Mouse (Mus musculus): ENCODE measurements at regions not wholly inside any gene's neighbourhood (a gene's known extent, or its start where the extent isn't known, plus 50 kb on each side); places are given as distances from the start of the nearest gene placed in this dataset.

DNA sequence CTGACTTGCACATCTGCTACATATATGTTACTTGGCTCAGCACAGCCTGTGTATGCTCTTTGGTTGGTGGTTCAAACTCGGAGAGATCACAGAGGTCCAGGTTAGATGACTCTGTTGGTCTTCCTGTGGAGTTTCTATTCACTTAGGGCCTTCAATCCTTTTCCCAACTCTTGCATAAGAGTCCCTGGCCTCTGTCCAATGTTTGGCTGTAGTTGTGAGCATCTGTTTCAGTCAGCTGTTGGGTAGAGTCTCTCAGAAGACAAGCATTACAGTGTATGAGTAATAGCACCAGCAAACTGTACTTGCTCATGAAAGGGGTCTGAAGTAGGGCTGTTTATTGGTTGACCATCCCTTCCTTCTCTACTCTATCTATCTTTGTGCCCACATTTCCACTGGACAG is 61.0 kb upstream of the Flrt2 start:
- no peaks in the 10 kb centered on the region for H3K9me3 ChIP-seq (replicated peaks)
- no peak overlapping the region for H3K27ac ChIP-seq (replicated peaks)
- no peaks in the 10 kb centered on the region for H3K27me3 ChIP-seq (replicated peaks)
- no peaks in the 10 kb centered on the region for H3K4me1 ChIP-seq
- no peaks in the 10 kb centered on the region for H3K36me3 ChIP-seq
- no peak overlapping the region for H3K4me3 ChIP-seq (replicated peaks)
- no peak overlapping the region for H3K4me2 ChIP-seq
- H3K9ac ChIP-seq (replicated peaks): no peak overlapping the region
- ATAC-seq (ENCODE audit: low FRiP score): no peak
- 65% methylated on average over 1 of the region's 1 CpGs for WGBS

DNA sequence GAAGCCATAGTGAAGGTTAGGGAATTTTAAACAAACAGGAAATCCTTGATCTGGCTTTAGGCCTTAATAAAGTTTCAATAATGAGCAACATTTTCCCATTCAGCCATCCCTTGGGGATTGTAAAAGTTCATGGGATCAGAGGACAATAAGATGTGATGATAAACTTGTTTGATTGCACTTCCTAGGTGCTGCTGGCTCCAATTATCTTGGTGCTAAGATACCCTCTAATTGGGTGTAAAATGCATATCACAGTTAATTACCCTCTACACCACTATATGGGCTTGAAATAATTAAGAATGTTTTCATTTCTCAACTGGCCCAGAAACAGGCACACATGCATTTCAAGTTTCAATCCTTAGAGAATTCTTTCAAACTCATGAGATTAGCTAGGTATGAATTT is 55.4 kb upstream of the Flrt2 start:
- no peak for ATAC-seq (ENCODE audit: low FRiP score)
- Histone ChIP-seq H3K36me3 (no peaks in the 10 kb centered on the region), H3K4me3 (replicated peaks) (no peak overlapping the region), H3K4me2 (no peak overlapping the region), H3K9ac (replicated peaks) (no peak overlapping the region), H3K4me1 (no peaks in the 10 kb centered on the region), H3K27me3 (replicated peaks) (no peaks in the 10 kb centered on the region), H3K9me3 (replicated peaks) (no peaks in the 10 kb centered on the region), H3K27ac (replicated peaks) (no peak overlapping the region)

DNA sequence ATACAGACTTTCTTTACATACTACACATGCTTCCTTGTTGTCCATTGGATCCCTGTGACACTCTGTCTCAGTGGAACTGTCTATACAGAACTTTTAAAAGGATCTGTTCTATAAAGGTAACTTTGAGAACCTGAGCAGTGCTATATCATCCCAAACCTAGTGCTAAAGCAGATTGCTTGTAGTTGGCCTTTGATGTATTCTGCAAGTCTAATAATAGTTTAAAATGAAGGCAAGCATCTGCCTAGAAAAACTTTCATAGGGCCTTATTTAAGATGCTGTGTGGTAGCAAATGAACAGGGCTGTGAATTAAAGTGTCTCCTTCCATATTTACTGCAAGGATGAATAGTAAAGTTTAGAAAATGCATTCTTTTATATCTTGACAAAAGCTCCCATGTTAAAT is 52.1 kb upstream of the Flrt2 start:
- no peak overlapping the region for H3K4me2 ChIP-seq
- H3K9ac ChIP-seq (replicated peaks): no peak overlapping the region
- no peaks in the 10 kb centered on the region for H3K27me3 ChIP-seq (replicated peaks)
- H3K36me3 ChIP-seq: no peaks in the 10 kb centered on the region
- no peak overlapping the region for H3K27ac ChIP-seq (replicated peaks)
- no peak for ATAC-seq (ENCODE audit: low FRiP score)
- no peaks in the 10 kb centered on the region for H3K9me3 ChIP-seq (replicated peaks)
- H3K4me3 ChIP-seq (replicated peaks): no peak overlapping the region
- no peaks in the 10 kb centered on the region for H3K4me1 ChIP-seq

DNA sequence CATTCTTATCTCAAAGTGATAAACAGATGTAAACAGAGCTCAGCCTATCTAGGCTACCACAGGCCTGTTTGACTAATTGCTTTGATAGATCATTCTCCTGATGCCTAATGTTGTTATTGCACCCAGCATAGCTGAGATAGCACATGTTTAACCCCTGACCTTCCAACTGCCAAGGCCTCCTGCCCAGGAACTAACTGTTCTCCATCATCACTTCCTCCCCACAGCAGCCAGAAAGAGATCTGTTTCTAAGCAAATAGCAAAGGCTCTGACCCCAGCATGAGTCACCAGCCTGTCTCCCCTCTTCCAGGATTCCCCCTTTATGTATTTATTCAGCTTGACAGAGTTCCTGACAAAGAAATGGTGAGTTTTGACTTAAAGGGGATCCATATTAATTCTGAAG is 50.4 kb upstream of the Flrt2 start:
- Histone ChIP-seq H3K4me3 (replicated peaks) (no peak overlapping the region), H3K27me3 (replicated peaks) (no peaks in the 10 kb centered on the region), H3K9me3 (replicated peaks) (no peaks in the 10 kb centered on the region), H3K4me2 (no peak overlapping the region), H3K27ac (replicated peaks) (no peak overlapping the region), H3K4me1 (no peaks in the 10 kb centered on the region), H3K36me3 (no peaks in the 10 kb centered on the region), H3K9ac (replicated peaks) (no peak overlapping the region)
- ATAC-seq (ENCODE audit: low FRiP score): no peak

Measured in neural tube, embryonic 15.5 days (tissue).